Mouse (Mus musculus) lung, postnatal 0 days (tissue): ENCODE measurements at regions not wholly inside any gene's neighbourhood (a gene's known extent, or its start where the extent isn't known, plus 50 kb on each side); places are given as distances from the start of the nearest gene placed in this dataset.

ENCODE experiments used
- CTCF ChIP-seq: IDR thresholded peaks from 2 replicates; pipeline ENCODE4 v1.5.1; 2016; ENCODE audit warnings: antibody characterized with exemption, mild to moderate bottlenecking
- EP300 ChIP-seq: IDR thresholded peaks from 2 replicates; pipeline ENCODE4 v1.6.1; 2016; ENCODE audit warnings: antibody characterized with exemption, mild to moderate bottlenecking, control low read depth

DNA sequence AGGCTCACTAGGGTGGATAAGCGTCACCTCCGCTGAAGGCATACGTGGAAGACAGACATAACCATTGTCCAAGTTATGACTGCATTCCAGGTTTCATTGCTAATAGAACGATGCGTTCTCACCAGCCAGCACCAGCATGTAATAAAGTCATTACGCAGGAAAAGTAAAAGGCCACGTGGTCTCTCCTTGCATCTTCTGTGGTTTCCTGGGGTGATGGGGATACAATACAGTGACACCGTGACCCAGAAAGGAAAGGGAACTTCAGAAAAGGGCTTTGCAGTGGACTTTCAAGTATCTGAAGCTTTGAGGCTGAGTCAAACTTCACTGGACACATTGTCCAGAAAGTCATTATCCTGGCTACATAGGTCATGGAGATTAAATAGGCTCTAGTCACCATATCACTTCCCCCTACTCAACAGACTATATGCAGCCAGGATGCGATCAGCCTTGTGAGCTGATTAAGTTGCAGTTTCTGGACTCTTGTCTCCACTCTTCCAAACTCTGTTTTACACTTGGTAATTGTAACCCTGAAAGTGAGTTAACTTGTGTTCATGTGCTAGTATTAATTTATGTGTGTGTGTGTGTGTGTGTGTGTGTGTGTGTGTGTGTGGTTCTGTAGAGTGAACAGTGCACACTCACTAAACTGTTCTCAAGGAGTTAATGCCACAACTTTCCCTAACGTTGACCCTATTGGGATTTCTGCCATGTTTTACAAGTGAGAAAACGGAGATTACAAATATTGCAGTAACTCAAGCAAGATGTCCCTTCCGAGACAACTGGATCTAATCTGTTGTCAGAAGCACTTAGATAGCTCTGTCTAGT is 522.2 kb downstream of the Rwdd3 start:
- TF ChIP-seq CTCF (no peak), EP300 (no peak)
